Mouse (Mus musculus): ENCODE results near the gene Gjc3. TPM values are rescaled to one million over a fixed set of nuclear protein-coding genes. Genes with fewer than 3 reads are reported as not detected.

The Gjc3 gene
- polyA plus RNA-seq, 1 experiment from 2014 or later = 0.27 TPM

Other genes starting within 250 kb of the Gjc3 start
- 23.4 and 25.4 TPM in 2 replicates for gene Nyap1, start 221.5 kb downstream of the Gjc3 start, polyA plus RNA-seq (2015; fragmentation: Nextera tagmentation; extraction: Ambion mirVana)
- gene Tsc22d4, start 217.4 kb downstream of the Gjc3 start, polyA plus RNA-seq (2015; fragmentation: Nextera tagmentation; extraction: Ambion mirVana) = 76.8 and 86.9 TPM in 2 replicates
- 38.1 and 39.7 TPM in 2 replicates for gene Ppp1r35, start 184.2 kb downstream of the Gjc3 start, polyA plus RNA-seq (2015; fragmentation: Nextera tagmentation; extraction: Ambion mirVana)
- 9.9 and 12.3 TPM in 2 replicates for gene Mepce, start 175.4 kb downstream of the Gjc3 start, polyA plus RNA-seq (2015; fragmentation: Nextera tagmentation; extraction: Ambion mirVana)
- 10.4 and 12.4 TPM in 2 replicates for gene Zcwpw1, start 175.3 kb downstream of the Gjc3 start, polyA plus RNA-seq (2015; fragmentation: Nextera tagmentation; extraction: Ambion mirVana)
- gene Pilra, start 126.8 kb downstream of the Gjc3 start, polyA plus RNA-seq (2015; fragmentation: Nextera tagmentation; extraction: Ambion mirVana) = 0.15 and 1.3 TPM in 2 replicates
- not detected in 2 replicates for gene Pilrb1, start 105.0 kb downstream of the Gjc3 start, polyA plus RNA-seq (2015; fragmentation: Nextera tagmentation; extraction: Ambion mirVana)
- 0.27 TPM in 1 of 2 replicates, not detected in the other for gene Pilrb2, start 91.3 kb downstream of the Gjc3 start, polyA plus RNA-seq (2015; fragmentation: Nextera tagmentation; extraction: Ambion mirVana)
- gene Cyp3a13, start 41.5 kb downstream of the Gjc3 start, polyA plus RNA-seq (2015; fragmentation: Nextera tagmentation; extraction: Ambion mirVana) = not detected in 2 replicates
- gene Azgp1, start 18.4 kb upstream of the Gjc3 start, polyA plus RNA-seq (2015; fragmentation: Nextera tagmentation; extraction: Ambion mirVana) = not detected in 2 replicates
- not detected in 2 replicates for gene Smok3a, start 58.2 kb upstream of the Gjc3 start, polyA plus RNA-seq (2015; fragmentation: Nextera tagmentation; extraction: Ambion mirVana)
- gene Smok3b, start 58.3 kb upstream of the Gjc3 start, polyA plus RNA-seq (2015; fragmentation: Nextera tagmentation; extraction: Ambion mirVana) = not detected in 2 replicates
- not detected in 2 replicates for gene Smok3c, start 90.1 kb upstream of the Gjc3 start, polyA plus RNA-seq (2015; fragmentation: Nextera tagmentation; extraction: Ambion mirVana)
- gene Zkscan1, start 122.0 kb upstream of the Gjc3 start, polyA plus RNA-seq (2015; fragmentation: Nextera tagmentation; extraction: Ambion mirVana) = 26.1 and 26.5 TPM in 2 replicates
- 96.3 and 98.2 TPM in 2 replicates for gene Zscan21, start 153.8 kb upstream of the Gjc3 start, polyA plus RNA-seq (2015; fragmentation: Nextera tagmentation; extraction: Ambion mirVana)
- 27.8 and 32.2 TPM in 2 replicates for gene Zfp113, start 192.6 kb upstream of the Gjc3 start, polyA plus RNA-seq (2015; fragmentation: Nextera tagmentation; extraction: Ambion mirVana)
- 307 and 311 TPM in 2 replicates for gene Cops6, start 198.0 kb upstream of the Gjc3 start, polyA plus RNA-seq (2015; fragmentation: Nextera tagmentation; extraction: Ambion mirVana)
- gene Ap4m1, start 208.9 kb upstream of the Gjc3 start, polyA plus RNA-seq (2015; fragmentation: Nextera tagmentation; extraction: Ambion mirVana) = 21.6 and 23.5 TPM in 2 replicates
- gene Mcm7, start 209.3 kb upstream of the Gjc3 start, polyA plus RNA-seq (2015; fragmentation: Nextera tagmentation; extraction: Ambion mirVana) = 96.3 and 104 TPM in 2 replicates
- gene Taf6, start 224.4 kb upstream of the Gjc3 start, polyA plus RNA-seq (2015; fragmentation: Nextera tagmentation; extraction: Ambion mirVana) = 81.7 and 85.6 TPM in 2 replicates
- 34.0 and 37.3 TPM in 2 replicates for gene Cnpy4, start 224.4 kb upstream of the Gjc3 start, polyA plus RNA-seq (2015; fragmentation: Nextera tagmentation; extraction: Ambion mirVana)
- 12.9 and 13.5 TPM in 2 replicates for gene Mblac1, start 231.2 kb upstream of the Gjc3 start, polyA plus RNA-seq (2015; fragmentation: Nextera tagmentation; extraction: Ambion mirVana)